Mouse (Mus musculus) adrenal gland, adult 18-20 months (tissue): ENCODE measurements around the gene Prox2. TPM values are rescaled to one million over a fixed set of nuclear protein-coding genes. Genes with fewer than 3 reads are reported as not detected.

Experiments
- DNase-seq, 2 experiments: peaks; one replicate each; pipeline ENCODE4 v3.0.0; 2021 to 2022; ENCODE audit warnings: low spot score in 2 of 2
- total RNA-seq, 2 experiments: library from RNA; stranded (reverse); gene quantifications; 1 replicate in 1 of 2; 2 replicates in 1 of 2; pipeline ENCODE4 v1.2.3; 2021

Gene Prox2
- total RNA-seq, 2 experiments from 2014 or later, result 2.5 to 4.1 TPM

DNA sequence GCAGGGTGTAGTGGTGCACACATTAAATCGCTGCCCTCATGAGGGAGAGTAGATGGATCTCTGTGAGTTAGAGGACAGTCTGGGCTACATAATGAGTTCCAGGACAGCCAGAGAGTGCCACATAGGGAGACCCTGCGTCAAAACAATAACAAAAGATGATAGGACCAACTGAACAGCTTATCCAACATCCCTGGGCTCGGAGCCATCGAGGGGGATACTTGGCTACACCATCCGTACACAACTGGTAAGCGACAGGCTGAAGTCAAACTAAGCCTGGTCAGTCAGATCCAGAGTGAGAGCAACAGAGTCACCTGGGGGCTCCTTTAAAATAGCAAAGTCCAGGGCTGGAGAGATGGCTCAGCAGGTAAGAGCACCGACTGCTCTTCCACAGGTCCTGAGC lies 14.7 kb downstream of the Prox2 start:
- no peak for DNase-seq

DNA sequence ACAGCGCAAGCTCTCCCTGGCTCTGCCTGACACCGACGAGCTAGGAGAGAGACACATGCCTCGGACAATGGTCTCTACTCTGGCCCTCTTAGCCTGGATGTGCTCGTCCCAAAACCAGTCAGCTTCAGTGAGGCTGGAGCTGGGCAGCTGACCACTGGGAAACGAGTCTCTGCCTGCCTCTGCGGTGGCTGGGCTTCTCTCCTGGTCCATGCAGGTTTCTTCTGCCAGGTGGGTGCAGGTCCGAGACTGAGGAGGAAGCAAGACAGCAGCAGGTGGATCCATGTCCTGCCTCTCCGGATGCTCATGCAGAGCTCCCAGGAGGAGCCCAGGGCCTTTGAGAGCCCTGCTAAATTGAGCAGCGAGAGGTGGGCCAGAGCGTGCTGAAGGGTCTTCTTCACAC lies 15.4 kb downstream of the Prox2 start:
- DNase-seq, result no peak

DNA sequence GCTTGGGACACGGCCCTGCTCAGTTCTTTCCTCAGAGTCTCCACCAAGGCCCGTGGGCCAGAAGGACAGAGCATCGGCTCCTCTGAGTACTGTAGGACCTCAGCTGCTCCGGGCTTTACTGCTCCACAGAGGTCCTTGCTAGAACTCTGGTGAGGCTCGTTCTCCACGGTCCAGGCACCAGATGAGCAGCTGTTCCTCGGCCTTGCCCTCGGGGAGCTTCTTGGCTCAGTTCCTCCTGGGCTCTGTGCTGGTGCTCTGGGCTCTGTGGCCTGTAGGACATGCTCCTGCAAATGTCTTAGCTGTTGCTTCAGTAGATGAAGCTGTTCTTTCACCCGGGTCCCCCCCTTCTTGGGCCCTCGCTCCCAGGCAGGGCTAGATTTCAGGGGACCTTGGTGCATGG lies 15.9 kb downstream of the Prox2 start:
- DNase-seq, result peak in 1 of 2 experiments; percentile 24

DNA sequence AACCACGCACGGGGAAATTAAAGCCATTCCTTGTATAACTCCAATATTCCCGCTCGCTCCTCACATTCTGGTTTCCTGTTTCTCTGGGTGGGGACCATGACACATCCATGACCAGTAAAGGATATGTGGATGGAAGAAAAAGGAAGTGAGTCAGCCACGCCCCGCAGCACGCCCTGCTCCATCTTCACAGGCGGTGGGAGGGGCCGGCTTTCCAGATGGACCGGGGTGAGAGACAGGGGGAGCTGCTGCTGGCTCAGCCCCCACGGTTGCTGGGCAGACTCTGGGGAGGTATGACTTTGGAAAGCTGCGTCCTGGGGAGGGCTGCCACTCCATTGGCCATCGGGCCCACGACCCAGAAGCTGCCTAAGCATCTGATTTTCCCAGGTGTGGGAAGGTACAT lies 16.5 kb downstream of the Prox2 start:
- DNase-seq, result peak in 1 of 2 experiments; percentile 27

DNA sequence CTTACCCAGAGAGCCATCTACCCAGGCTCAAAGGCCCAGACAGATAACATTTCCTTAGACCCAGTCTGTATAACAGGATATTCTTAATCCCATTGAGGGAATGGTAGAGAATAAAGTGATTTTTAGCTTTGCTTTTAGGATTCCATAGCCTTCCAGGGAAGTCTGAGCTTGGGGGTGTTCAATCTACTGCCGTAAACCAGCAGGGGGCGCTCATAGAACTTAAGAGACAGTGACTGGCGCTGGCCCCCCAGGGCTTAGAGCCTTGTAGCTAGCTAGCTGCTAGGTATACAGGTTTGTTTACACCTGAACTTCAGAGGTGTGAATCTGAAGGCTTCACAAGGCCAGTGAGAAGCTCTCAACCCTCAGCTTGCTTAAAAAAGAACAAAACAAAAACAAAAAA lies 18.3 kb downstream of the Prox2 start:
- DNase-seq, result peak; percentile 65 to 81

DNA sequence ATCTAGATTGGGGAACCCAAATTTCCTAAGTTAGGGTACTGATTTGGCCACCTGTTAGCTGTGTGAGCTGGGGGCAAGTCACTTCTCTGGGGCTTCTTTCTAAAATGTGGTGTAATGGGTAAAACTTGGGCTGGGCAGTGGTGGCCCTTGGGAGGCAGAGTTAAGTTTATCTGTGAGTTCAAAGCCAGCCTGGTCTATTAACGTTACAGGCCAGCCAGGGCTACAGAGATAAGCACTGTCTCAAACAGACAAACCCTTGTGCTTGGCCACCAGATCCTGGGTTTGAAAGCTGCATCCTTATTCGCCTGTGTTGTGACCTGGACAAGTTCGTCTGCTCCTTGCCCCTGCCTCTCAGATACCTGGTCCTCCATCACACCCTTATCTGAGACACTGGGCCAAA lies 19.4 kb downstream of the Prox2 start:
- DNase-seq, result no peak

DNA sequence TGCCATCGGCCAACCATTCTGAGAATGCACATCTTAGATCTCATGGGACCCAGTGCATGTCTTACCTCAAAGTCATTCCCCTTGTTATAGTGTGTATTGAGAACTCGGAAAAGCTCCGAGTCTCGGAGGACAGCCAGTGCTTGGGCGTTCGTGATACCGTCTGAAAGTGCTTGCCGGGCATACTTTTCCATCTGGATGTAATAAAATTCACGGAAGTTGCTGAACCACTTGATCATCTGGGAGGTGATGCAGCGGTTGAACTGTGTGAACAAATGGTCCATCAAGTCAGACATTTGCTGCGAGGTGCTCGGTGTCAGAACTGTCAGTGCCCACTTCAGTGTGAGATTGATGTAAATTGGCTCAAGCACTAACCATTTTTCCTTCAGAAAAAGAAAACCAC lies 22.7 kb downstream of the Prox2 start:
- no peak for DNase-seq

DNA sequence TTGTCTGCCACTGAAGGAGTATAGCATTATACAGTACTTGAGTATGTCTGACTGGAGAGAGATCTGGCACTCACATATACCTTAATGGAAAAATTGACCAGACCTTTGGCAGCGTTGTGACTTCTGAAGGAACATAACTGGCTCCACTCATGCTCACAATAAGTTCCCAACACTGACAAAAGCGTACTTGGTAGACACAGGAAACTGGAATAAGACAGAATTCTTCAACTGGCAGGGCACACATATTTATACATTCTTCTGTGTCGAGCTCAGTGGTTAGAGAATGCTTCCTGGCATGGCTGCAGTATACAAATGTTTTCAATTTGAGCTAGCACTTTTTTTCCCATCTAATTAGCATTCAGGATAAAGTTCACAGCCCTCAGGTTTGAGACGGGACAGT lies 25.6 kb downstream of the Prox2 start:
- no peak for DNase-seq

DNA sequence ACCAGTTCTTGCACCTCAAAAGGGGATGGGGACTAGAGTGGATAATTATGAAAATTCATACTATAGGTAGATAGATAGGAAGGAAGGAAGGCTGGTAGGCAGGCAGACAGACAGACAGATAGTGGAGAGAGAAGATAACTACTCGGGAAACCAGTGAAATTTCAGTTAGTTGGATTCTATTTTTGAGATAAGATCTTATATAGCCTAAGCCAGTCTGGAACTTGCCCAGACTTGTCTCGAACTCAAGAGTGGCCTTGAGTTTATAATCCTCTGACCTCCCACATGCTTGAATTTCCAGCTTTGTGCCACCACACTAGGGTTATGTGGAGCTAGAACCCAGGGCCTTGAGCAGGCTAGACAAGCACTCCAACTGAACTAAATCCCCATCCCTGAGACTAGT lies 26.3 kb downstream of the Prox2 start:
- no peak for DNase-seq

DNA sequence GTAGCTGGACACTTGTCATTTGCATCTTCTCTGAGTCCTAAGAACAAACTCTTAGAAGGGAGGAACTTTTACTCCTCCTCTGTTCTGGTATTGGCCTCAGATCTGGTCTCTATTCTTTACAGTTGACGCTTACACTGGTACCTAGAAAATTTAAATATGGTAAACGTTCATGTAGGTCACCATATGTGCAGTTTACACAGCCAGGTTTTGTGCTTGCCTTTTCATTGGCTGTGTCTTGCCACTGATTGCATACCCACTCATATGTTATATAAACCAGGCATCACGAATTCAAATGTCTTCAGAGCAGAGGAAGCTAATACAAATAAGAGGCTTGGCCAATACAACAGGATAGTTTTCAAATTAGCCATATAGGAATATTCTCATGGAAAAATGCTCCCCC lies 33.5 kb downstream of the Prox2 start:
- DNase-seq, result no peak

DNA sequence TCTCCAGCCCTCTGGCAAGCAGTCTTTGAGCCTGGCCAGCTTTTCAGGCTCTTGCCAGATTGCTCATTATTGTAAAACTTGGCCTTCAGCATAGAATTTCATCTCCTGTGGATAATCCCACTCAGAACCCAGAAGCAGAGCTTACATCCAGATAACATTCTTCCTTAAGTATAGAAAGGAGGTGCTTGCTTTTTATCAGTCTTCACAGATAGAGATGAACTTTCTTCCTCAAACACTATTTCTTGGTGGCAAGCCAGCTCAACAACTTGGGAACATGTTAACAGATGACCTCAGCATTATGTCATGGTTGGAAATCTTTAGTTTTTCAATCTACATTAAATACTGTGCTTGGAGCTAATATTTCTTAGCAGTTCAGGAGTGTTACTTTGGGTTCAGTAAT lies 39.5 kb downstream of the Prox2 start:
- no peak for DNase-seq

DNA sequence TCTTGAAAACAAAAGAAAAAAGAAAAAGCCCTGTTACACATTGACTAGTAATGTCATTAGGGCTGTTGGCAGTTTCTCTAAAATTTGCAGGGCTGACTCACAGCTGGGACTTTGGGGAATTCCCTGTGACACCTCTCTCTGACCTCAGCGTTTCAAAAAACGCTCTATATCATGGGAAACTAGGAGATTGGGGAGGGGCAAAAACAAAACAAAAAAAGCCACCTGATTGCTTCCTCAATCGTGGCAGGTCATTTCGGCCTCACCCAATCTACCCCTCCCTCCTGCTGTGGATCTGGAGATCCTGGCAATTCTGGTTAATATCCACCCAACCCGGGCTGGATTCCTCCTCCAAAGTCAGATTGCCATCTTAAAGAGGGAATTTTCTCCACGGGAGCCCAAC lies 59.3 kb downstream of the Prox2 start:
- no peak for DNase-seq

Other genes with a start within 250 kb of the Prox2 start
- 10 to 100 TPM in 1 of 2 experiments, 1 to 10 TPM in 1; 5.7 to 15.7 TPM for gene Ltbp2, start 234.2 kb downstream of the Prox2 start, total RNA-seq
- 10 to 100 TPM; 83.5 to 86.1 TPM for gene Fcf1, start 139.9 kb downstream of the Prox2 start, total RNA-seq
- 10 to 100 TPM; 32.0 to 33.0 TPM for gene Arel1, start 139.9 kb downstream of the Prox2 start, total RNA-seq
- 10 to 100 TPM; 39.4 to 46.1 TPM for gene Ylpm1, start 114.4 kb downstream of the Prox2 start, total RNA-seq
- gene Dlst, start 74 bp upstream of the Prox2 start, total RNA-seq, result 100 to 1,000 TPM; 364 to 483 TPM
- gene Rps6kl1, start 40.5 kb upstream of the Prox2 start, total RNA-seq, result 1 to 10 TPM in 1 of 2 experiments, under 1 TPM in 1; 0.80 to 1.3 TPM
- 1 to 10 TPM in 1 of 2 experiments, under 1 TPM in 1; 0.30 to 1.4 TPM for gene Pgf, start 67.0 kb upstream of the Prox2 start, total RNA-seq
- gene Eif2b2, start 108.7 kb upstream of the Prox2 start, total RNA-seq, result 10 to 100 TPM; 61.9 to 77.9 TPM
- 1 to 10 TPM; 8.0 to 9.2 TPM for gene Mlh3, start 159.8 kb upstream of the Prox2 start, total RNA-seq
- 10 to 100 TPM; 30.1 to 37.4 TPM for gene Acyp1, start 177.7 kb upstream of the Prox2 start, total RNA-seq
- gene Zc2hc1c, start 177.8 kb upstream of the Prox2 start, total RNA-seq, result 1 to 10 TPM; 1.8 to 2.1 TPM
- 10 to 100 TPM; 90.7 to 95.5 TPM for gene Nek9, start 228.6 kb upstream of the Prox2 start, total RNA-seq